Mouse (Mus musculus) spleen, adult 2 months (tissue): ENCODE measurements around the gene Ntrk3.

ENCODE experiments used
- CTCF ChIP-seq: fragments of 200-500 bp; IDR thresholded peaks from 2 replicates; pipeline ENCODE4 v1.5.1; 2011; ENCODE audit warnings: mild to moderate bottlenecking, inconsistent platforms; ENCODE audit not compliant: insufficient read depth, insufficient read length, insufficient replicate concordance; ENCODE audit errors: extremely low read depth
- POLR2A ChIP-seq: fragments of 200-500 bp; IDR thresholded peaks from 2 replicates; pipeline ENCODE4 v1.6.1; 2011; ENCODE audit warnings: low read depth, low read length, inconsistent platforms

DNA sequence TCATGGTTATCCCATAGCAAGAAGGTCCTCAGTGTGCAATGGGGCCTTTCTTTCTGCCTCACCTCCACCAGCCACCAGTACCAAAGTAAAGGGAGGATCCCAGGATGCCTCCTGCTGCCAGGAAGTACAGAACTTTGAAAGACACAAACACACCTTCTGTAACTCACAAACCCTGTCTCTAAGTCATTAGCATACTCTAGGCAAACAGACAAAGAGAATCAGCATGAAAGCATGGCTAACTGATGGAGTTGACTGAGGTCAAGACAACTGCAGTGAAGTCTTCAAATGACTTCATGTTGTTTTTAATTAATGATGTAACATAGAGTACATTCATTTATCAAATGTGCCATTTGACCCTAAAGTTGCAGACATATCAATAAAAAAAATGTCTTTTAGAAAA lies 339.4 kb downstream of the Ntrk3 start:
- no peak for TF ChIP-seq CTCF
- TF ChIP-seq POLR2A: no peak
